Mouse (Mus musculus) 3T3-L1 (cell line): Measurements from ENCODE around the gene Trmt11.
A peak's percentile ranks its signal among the peaks of the same experiment; 100 is the strongest.
"Not testable (repeated sequence)": the region's sequence is repeated elsewhere in the genome, so short reads cannot be mapped to it uniquely, and the experiment has no call there.

Experiments used
- DNase-seq: peaks from one replicate; pipeline ENCODE4 v3.0.0-alpha.2; 2015; ENCODE audit warnings: low read depth, low spot score

Gene Trmt11

DNA sequence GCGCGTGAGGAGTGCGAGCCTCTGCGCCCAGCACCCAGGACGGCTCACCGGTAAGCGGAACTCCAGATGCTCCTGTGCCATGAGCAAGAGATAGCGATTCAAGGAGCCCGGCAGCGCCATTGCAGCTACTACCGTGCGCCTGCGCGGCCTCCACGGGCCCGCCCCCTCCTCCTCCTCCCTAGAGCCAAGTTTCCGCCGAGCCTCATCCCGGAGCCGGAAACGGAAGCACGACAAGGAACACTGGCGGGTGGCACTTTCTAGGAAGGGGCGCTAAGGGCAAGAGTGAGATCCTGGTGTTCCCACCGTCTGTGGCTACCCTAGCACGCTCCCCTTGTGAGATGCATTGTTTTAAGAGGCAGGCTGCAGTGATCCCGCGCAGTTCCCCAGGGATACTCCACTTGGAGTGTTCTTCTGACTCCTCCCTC is at the start of gene Trmt11:
Trmt11 (minus strand) TSS at position 208 of the 425 bp plus-strand sequence.
- peak; percentile 89 for DNase-seq

DNA sequence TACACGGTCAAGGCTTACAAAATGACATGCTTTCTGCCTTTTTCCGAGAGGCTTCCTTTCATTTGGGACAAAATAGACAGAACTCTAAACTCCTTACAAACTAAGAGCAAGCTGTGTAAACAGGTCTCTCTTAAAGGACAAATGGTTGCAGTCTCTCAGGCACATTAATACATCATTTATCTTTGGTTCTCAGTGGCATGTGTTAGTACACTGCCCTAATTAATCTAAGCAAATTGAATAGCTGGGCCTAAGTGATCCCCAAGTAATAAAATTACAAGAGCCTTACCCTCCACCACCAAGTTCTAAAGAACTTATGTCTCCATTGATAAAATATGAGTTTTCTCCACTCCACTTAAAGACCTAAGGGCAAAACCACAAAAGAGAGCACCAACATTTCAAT is 47.1 kb upstream of the Trmt11 start:
- DNase-seq, result no peak

DNA sequence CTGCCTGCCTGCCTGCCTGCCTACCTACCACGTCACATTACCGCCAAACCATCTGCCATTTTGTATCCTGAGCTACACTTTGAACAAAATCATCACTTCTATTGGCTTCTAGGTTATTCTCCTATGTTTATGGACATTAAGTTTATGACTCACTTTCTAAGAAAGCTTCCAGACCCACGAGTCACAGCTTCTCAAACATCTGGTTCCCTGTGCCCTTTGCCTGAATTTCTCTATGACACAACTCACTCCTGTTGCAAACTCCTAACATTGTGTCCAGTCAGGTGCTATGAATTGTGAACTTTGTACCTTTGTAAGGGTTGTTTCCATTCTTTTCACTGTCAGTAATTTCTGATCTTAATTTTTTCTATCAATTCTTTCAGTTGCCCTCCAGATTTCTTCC is 37.7 kb upstream of the Trmt11 start:
- peak; percentile 88 for DNase-seq

DNA sequence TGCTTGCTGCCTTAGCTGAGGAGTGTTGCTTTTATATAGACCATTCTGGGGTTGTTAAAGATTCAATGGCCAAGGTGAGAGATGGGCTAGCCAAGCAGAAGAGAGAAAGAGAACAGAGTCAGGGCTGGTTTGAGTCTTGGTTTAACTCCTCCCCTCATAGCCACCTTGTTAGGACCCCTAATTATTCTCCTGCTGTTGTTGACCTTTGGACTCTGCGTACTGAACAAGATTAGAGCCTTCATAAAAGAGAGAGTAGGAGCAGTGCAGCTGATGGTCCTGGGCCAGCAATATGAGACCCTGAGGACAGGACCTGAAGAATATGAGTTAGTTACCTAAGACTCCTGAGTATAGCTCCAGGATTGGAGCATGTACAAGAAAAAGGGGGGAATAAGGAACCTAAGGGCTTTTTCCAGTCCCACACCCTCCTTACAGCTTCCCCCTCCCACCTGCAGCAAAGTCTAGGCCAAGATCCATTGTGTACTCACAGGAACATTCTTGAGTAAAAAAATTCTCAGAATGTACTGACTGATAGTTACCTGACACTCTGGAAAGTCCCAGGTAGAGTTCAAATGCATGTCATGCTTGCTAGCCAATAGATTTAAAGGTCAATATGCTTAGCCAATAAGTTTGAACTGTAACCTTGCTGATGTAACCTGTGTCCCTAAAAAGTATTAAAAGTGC is 36.1 kb upstream of the Trmt11 start:
- not testable (repeated sequence) for DNase-seq

DNA sequence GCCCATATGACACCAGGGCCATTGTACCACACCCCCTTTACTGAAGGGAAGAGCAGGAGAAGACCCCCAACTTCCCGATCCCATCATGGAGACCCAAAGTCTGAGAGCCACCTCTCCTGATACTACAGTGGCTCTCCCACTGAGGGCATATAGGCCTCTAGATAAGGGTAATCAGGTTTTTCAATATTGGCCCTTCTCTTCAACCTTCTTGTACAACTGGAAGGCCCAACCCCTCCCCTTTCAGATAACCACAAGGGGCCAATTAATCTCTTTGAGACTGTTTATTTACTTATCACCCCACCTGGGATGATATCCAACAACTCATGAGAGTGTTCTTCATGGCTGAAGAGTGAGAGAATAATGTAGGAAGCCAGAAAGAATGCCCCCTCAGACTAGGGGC is 32.2 kb upstream of the Trmt11 start:
- no peak for DNase-seq

DNA sequence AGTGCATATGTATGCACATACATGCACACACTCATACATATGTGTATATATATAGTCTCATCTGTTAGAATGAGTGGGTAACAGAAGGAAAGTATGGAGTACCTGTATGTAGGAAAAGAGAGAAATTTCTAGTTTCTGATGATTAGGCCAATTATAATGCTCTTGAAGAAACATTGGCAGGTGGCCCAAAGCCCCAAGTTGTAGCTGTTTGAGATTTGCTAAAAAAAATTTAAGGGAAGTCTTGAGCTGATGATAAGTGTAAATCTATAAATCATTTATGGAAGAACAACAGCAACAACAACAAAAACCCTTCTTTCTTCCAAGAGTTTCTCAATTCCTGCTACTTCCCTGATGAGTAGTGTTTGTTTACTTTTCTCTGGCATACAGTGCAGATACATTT is 29.4 kb upstream of the Trmt11 start:
- no peak for DNase-seq

DNA sequence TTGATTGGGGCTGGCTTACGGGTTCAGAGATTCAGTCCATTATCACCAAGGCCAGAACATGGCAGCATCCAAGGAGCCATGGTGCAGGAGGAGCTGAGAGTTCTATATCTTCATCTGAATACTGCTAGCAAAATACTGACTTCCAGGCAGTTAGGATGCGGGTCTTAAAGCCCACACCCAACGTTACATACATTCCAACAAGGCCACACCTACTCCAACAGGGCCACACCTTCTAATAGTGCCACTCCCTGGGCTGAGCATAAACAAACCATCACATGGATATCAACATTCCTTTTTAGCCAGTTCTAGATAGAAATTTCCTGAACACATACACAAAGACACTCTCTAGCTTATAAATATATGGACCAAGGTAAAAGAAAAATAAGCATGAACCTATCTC is 29.0 kb upstream of the Trmt11 start, which contains the start of gene Hint3:
Hint3 (minus strand) TSS at position 120 of the 400 bp plus-strand sequence.
- DNase-seq, result no peak

DNA sequence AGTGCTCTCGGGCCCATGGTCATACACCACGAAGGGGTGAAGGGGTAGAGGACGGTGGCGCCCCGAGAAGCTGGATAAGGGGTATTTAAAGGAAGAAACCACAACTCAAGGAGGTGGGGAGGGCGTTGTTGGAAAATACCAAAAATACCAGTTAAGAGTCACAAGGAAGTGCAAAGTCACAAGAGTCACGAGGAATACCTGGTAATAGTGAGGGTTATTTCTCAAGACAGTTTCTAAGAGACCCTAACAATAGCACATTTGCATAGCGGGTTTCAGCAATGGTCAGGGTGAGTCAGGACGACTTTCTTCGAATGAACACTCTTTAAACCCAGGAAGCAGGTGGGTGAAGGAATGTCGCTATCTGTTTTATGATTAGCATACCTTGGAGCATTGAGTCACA is 27.9 kb upstream of the Trmt11 start:
- DNase-seq, result not testable (repeated sequence)

DNA sequence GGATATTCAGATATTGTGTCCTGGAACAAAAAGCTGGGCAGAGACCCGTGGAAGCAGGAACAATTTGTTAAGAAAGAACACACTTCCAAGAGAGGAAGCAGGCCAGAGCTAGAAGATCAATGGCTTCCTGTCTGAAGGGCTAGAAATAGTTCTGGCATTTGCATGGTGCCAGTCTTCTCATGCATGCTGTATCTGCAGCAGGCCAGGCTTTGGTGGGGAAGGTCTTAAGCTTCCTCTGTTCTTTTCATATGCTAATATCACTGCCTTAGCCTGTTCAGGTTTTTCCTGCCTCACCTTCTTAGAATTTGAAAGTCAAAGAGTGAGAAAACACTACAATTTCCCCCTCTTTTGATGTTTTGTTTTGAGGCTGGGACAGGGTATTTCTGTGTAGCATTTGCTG is 27.0 kb upstream of the Trmt11 start:
- DNase-seq, result no peak

DNA sequence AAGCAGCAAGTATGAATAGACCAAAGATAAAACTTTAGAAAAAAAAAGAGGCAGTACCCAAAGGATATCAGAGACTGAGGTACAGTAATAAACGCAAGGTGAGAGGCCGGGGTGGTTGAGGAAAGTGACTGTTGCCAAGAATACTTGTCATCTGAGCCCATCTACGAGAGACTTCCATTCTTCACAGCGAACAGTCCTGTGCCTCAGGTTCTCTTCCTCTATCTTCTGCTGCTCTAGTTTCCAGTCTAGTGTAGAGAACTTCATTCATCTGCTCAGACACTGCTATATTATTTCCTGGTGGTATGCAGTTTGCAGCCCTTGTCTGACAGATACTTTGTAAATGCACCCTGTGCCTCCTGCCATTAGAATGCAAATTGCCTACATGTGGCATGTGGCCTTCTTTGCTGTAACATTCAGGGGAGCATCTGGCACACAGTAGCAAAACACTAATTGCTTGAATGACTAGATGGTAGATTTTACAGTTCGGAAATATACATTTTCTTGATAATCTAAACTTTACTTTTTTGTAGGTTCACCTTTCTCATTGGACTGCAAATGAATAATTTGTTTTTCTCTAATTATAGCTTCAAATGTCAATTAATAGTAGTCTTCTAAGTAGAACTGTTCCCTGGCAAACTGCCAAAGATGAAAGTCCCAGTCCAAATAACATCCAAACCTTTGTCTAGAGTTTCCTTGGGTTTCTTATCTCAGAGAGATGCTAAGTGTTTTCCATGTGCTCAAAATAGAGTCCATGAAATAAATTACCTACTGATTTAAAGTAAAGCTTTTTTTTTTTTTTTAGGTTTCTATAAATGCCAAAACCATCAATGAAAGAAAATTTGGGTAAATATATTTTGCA is 23.8 kb upstream of the Trmt11 start:
- no peak for DNase-seq

DNA sequence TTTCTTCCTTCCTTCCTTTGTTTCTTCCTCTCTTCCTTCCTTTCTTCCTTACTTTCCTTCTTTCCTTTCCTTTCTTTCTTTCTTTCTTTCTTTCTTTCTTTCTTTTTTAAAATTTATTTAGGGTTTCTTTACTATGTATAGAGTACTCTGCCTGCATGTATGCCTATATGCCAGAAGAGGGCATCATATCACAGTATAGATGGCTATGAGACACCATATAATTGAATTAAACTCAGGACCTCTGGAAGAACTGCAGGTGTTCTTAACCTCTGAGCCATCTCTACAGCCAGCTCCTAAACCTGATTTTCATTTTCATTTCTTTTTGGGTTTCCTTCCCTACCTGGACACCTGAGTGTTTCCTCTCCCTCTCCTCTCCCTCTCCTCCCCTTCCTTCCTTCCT is 22.4 kb upstream of the Trmt11 start:
- peak; percentile 56 for DNase-seq

DNA sequence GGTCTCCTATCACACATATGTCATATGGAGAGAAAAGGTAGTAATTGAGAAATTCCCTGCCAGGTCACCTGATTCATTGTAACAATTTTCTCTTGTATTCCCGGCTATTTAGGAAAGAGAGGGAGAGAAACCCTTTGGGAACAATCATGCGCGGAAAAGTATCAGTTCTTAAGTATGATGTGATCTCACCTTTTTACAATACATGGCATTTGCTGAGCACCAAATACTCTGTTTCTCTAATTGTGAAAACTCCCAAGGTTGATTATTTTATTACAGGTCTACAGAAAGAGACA is 18.3 kb upstream of the Trmt11 start:
- no peak for DNase-seq

DNA sequence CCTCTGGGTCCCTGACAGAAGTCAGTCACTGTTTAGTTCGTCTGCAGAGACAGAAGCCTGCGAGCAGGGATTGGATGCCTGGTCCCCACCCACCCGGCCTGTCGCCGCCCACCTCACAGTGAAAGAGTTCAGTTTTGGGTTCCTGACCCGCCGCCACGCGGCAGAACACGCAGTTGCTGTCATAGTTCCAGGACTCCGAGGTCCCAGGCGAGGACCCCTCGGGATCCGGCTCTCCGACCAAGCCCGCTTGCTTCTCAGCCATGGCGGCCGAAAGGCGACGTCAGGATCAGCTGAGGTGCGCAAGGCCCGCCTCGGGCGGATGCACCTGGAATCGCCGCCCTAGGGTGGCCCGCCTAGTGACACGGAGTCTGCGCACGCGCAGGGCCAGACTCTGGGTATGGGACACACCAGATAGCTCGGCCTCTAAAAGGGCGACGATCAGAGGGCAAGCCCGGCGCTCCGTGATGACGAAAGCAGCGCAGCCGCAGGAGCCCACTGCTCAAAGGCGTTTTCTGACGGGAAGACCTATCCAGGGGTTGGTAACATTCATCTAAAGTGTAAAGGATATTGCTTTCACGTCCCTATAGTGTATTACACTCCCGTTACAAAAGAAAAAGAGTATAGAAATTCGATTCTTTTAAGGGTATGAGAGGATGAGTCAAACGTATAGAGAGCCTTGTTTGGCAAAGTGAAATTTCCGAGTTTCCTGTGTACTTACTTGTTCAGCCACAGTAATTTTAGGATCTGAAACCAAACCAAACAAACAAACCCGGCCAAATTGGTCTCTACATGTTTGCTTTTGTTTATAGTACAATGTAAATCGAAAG is 17.8 kb upstream of the Trmt11 start:
- DNase-seq, result peak; percentile 97

DNA sequence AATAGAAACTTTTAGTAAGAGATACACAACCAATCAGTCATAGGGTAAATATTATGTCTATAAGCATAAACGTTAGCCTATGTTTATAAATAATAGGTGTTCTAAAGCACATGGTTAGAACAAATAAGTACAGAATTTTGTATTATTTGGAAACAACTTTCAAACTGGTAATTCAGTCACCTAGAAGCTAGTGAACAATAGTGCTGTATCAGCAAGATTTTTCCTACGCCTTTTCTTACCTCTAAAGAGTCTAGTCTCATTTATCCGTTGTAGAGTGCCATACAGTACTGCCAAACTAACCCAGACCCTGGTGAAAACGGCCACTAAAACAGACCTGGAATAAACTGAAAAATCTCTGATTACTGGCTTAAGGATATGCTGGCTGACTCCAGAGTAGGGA is 12.5 kb upstream of the Trmt11 start:
- DNase-seq, result no peak

DNA sequence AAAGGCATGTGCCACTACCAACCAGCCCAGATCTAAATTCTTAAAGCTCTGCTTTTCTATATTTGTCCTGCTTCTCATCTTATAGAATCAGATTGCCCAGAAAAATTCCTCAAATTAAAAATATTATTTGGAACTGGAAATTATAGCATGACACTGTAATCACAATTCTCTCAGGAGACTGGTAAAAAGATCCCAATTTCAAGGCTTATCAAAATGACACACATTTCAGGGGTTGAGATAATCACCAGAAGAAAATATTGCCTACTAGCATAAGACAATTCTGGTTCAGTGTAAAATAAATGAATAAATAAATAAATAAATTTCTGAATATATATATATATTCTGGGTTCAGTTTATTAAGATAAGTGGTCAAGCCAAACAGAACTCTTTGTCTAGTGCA is 9.1 kb upstream of the Trmt11 start:
- DNase-seq, result no peak

DNA sequence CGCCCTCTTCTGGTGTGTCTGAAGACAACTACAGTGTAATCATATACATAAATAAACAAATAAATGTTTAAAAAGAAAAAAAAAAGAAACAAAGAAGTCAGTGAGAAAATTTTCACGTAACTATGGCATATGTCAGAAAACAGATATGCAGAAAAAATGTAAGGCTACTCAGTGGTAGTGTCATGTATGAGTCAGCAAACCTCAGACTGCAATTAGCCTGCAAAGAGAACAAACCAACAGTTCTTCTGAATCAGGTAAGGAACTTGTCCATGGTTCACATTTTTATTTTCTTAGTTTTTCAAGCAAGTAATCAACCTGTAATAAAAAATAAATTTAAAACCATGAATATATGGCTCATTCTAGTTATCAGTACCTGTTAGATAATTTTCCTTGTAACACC is 7.6 kb upstream of the Trmt11 start:
- DNase-seq, result peak; percentile 73

DNA sequence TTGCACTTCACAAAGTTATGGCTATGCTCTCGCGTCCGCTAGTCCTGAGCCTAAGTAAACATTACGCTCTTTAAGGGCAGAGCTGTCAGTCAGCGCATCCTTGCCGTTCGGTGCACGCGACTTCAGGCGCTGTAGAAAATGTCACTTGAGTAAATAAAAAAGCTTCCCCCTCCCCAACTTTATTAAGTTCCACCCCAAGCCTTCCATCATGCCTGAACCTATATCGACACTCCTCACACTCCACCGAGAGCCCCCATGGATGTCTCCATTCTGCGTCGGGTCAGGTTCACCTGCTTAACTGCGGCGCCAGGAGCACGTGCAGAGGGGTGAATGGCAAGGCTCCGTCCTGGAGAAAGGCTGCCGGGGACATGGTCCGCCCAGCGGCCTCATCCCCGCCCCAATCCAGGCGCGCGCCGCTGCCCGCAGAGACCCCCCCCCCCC is 435 bp downstream of the Trmt11 start:
- DNase-seq, result peak; percentile 27

DNA sequence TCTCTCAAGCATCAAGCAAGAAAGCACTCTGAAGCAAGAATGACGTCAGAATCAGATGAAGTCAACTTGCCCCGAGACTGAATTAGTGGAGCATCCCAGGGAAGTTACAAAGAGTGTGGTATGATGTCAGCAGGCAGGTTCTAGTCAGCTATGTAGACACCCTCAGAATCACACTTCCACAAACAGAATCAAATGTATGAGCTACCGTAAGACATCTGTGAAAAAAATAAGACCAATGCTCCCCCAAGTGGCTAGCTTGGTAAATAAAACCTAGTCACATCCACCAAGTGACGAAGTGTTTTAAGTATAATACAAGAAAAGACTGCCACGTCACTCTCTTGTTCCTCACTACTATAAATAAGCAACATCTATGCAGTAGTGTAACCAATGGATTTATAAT is 13.5 kb downstream of the Trmt11 start:
- DNase-seq, result peak; percentile 57

DNA sequence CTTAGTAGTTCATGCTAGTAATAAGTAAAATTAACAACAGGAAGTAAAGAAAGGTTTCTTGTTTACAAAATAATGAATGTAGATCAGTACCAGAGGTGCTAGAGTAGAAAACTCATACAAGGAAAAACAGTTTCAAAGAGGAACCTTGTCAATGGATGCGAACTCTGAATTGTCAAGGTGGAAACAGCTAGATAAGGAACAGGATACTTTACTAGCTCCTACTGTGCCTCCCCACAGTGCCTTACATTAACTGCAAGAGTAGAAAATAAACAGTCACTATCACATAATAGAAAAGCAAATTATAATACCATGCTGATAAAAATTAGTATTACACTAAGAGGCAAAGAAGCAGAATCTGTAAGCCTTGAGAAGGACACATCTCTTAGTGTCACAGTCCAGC is 14.9 kb downstream of the Trmt11 start:
- DNase-seq, result no peak

DNA sequence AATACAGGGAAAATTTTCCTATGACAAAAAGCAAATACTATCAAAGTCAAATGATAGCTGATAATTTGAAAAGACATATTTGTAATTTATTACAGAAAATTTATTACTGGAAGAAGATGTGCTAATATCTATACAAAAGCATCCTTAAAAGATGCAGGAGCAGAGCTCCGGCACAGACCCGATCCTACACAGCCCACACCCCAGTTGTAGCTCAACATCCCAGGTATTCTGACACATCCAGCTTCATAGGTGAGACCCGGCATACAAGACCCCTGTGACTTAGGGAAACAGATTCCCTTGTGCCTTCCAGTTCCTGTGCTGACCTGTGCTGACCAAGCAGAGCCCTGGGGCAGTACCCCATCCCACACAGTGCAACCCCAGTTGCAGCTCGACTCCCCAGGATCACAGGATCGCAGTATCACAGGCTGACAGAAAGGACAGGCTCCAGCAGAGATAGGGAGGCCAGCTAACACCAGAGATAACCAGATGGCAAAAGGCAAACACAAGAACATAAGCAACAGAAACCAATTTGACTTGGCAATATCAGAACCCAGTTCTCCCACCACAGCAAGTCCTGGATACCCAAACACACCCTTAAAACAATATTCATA is 22.8 kb downstream of the Trmt11 start:
- DNase-seq, result no peak

DNA sequence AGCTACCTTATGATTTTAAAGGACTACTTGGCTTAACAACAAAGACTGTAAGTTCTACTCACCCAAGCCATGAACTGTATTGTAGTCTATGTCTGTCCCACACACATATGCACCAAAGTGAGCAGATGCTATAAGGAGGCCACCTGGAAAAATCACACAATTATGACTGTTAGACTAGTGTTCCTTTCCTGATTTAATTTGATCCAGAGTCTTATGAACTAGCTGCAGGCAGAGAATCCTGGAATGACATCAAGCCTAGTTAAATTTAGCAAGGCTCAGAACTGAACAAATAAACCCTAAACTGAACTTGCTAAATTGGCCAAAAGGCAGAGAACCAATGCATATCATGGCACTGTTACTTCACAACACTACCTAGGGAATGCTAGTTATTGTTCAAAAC is 34.2 kb downstream of the Trmt11 start:
- DNase-seq, result no peak

DNA sequence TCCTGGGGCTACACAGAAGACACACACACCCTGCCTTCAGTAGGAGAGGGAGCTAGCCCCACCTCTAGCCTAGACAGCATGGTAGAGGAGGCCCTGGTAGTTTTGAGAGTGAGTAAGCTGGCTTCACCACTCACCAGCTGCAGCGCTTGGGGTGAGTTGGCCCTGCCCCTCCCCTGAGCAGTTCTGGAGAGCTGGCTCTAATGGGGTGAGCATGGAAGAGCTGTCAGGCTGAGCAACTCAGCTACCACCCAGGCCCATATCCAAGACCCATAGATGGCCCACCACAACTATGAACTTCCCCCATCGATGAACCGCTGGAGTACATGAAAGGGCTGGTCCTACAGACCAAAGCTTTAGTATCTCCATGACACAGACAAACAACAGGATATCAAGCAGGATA is 35.9 kb downstream of the Trmt11 start:
- no peak for DNase-seq
